Mouse (Mus musculus) testis, adult 2 months (tissue): ENCODE data around the gene Gm1979. TPM values are rescaled to one million over a fixed set of nuclear protein-coding genes. Genes with fewer than 3 reads are reported as not detected.

ENCODE experiments used
- polyA plus RNA-seq: library from polyadenylated mRNA; depleted of rRNA; stranded (reverse); fragments of >200 nt; gene quantifications from 2 replicates; pipeline ENCODE4 v1.2.3, GENCODE M21; 2012; rRNA removed

Gene Gm1979
- polyA plus RNA-seq, 1 experiment: 1.2 TPM

Other genes starting within 250 kb of the Gm1979 start
- 1.7 and 2.0 TPM in 2 replicates for gene Actr3b, start 244.8 kb downstream of the Gm1979 start, polyA plus RNA-seq
- gene Gm21663, start 62.4 kb downstream of the Gm1979 start, polyA plus RNA-seq: 2.6 and 4.1 TPM in 2 replicates
- 0.49 and 0.73 TPM in 2 replicates for gene Gm21671, start 50.4 kb downstream of the Gm1979 start, polyA plus RNA-seq
- gene Gm21680, start 32.1 kb downstream of the Gm1979 start, polyA plus RNA-seq: 0.57 and 0.96 TPM in 2 replicates
- 1.6 and 2.1 TPM in 2 replicates for gene Gm21698, start 16.1 kb downstream of the Gm1979 start, polyA plus RNA-seq
- gene Gm5862, start 18.1 kb upstream of the Gm1979 start, polyA plus RNA-seq: 1.6 and 2.3 TPM in 2 replicates
- gene Speer4a, start 34.8 kb upstream of the Gm1979 start, polyA plus RNA-seq: 1.4 and 1.7 TPM in 2 replicates
- gene Gm7347, start 53.8 kb upstream of the Gm1979 start, polyA plus RNA-seq: 1.2 and 1.8 TPM in 2 replicates
- gene Gm10471, start 84.5 kb upstream of the Gm1979 start, polyA plus RNA-seq: 0.61 and 0.96 TPM in 2 replicates
- 1.8 and 2.2 TPM in 2 replicates for gene 5031410I06Rik, start 100.6 kb upstream of the Gm1979 start, polyA plus RNA-seq
- 2.3 and 2.8 TPM in 2 replicates for gene Gm10220, start 116.6 kb upstream of the Gm1979 start, polyA plus RNA-seq